Mouse (Mus musculus) liver, embryonic 14.5 days (tissue): ENCODE data around the gene Acss2.
A peak's percentile ranks its signal among the peaks of the same experiment; 100 is the strongest.

Source experiments
- CTCF ChIP-seq: IDR thresholded peaks from 2 replicates; pipeline ENCODE4 v1.5.1; 2016; ENCODE audit warnings: antibody characterized with exemption, low read depth, control low read depth
- EP300 ChIP-seq: IDR thresholded peaks from 2 replicates; pipeline ENCODE4 v1.6.1; 2016; ENCODE audit warnings: antibody characterized with exemption, low read depth

DNA sequence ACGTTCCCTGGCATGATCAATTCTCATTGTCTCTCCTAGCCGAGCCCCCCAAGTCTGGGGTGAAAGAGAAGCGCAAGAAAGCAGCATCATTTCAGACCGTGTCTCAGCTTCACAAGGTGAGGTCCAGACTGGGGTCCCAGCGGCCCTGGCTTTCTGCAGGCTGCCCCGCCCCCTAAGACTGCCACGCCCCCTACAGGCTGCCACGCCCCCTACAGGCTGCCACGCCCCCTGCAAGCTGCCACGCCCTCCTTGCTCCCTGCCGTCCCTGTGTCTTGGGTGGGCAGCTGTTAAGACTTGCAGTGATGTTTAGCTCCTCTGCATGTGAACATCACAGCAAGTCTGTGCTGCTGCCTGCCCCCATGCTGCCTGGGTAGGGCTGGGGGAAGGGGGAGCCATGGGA is 104.9 kb downstream of the Acss2 start:
- TF ChIP-seq EP300 (no peak), CTCF (peak; percentile 23; the same call in 1 of the 2 replicates)
